Mouse (Mus musculus) heart, embryonic 15.5 days (tissue): ENCODE data around the gene Ostn. TPM values are rescaled to one million over a fixed set of nuclear protein-coding genes. Genes with fewer than 3 reads are reported as not detected.
"Not testable (repeated sequence)": the region's sequence is repeated elsewhere in the genome, so short reads cannot be mapped to it uniquely, and the experiment has no call there.

ENCODE experiments used
- ATAC-seq: fragments of 200-750 bp; cut with Nextera tagmentation; replicated peaks from 2 replicates; pipeline ENCODE4 v1.8.0; 2017; ENCODE audit warnings: low read depth, moderate TSS enrichment; ENCODE audit not compliant: insufficient number of reproducible peaks, insufficient read depth, low FRiP score
- H3K27ac ChIP-seq: fragments of 300-500 bp; sonication (generic); 2 replicates; pipeline ENCODE4 v1.5.1; 2015; ENCODE audit warnings: mild to moderate bottlenecking, inconsistent platforms
- H3K27me3 ChIP-seq: fragments of 300-500 bp; sonication (generic); 2 replicates; pipeline ENCODE4 v1.6.1; 2015; ENCODE audit warnings: inconsistent platforms
- H3K36me3 ChIP-seq: fragments of 300-500 bp; sonication (generic); 2 replicates; pipeline ENCODE4 v1.6.1; 2015; ENCODE audit warnings: mild to moderate bottlenecking, inconsistent platforms
- H3K4me1 ChIP-seq: fragments of 300-500 bp; sonication (generic); replicated peaks from 2 replicates; pipeline ENCODE4 v1.6.1; 2015; ENCODE audit warnings: inconsistent platforms
- H3K4me2 ChIP-seq: fragments of 300-500 bp; sonication (generic); 2 replicates; pipeline ENCODE4 v1.6.1; 2015; ENCODE audit warnings: inconsistent platforms, mild to moderate bottlenecking, moderate library complexity
- H3K4me3 ChIP-seq: fragments of 300-500 bp; sonication (generic); 2 replicates; pipeline ENCODE4 v1.5.1; 2015; ENCODE audit warnings: mild to moderate bottlenecking, inconsistent platforms
- H3K9ac ChIP-seq: fragments of 300-500 bp; sonication (generic); 2 replicates; pipeline ENCODE4 v1.6.1; 2015; ENCODE audit warnings: mild to moderate bottlenecking, inconsistent platforms
- H3K9me3 ChIP-seq: fragments of 300-500 bp; sonication (generic); replicated peaks from 2 replicates; pipeline ENCODE4 v1.6.1; 2016; ENCODE audit warnings: inconsistent platforms
- WGBS: fragments of 180-500 bp; shearing (Covaris S2); methylation state at CpG from one replicate; pipeline ENCODE4 v1.1.7; 2015; ENCODE audit warnings: mixed read lengths; 5-methylcytosine and 5-hydroxymethylcytosine counted together
- polyA plus RNA-seq: library from polyadenylated mRNA; unstranded; fragments of >200 nt; fragmentation: Nextera tagmentation; extraction: Ambion mirVana; gene quantifications from 2 replicates; pipeline ENCODE4 v1.2.1, GENCODE M21; 2015

Gene Ostn
- polyA plus RNA-seq = not detected in 2 replicates

DNA sequence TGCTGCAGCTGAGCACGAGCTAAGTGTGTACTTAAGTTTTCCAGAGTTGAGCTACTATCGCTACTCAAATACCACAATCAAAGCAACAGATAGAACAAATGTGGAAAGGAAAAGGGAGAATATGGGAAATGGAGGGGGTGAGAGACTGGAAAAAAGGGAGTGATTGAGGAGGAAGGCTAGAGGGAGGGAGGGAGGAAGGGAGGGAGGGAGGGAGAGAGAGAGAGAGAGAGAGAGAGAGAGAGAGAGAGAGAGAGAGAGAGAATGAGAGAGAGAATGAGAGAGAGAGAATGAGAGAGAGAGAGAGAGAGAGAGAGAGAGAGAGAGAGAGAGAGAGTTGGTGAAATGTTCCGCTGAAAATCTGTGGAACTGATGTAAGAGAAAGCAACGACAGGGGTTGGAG lies at the start of gene Ostn:
TSS of gene Ostn (plus strand) at position 301 of the 400 bp plus-strand sequence.
- 58% methylated on average over 4 of the region's 4 CpGs for WGBS
- not testable (repeated sequence) for H3K9ac ChIP-seq, H3K27me3 ChIP-seq, H3K4me1 ChIP-seq, H3K27ac ChIP-seq, ATAC-seq, H3K4me3 ChIP-seq, H3K4me2 ChIP-seq, H3K36me3 ChIP-seq, H3K9me3 ChIP-seq

DNA sequence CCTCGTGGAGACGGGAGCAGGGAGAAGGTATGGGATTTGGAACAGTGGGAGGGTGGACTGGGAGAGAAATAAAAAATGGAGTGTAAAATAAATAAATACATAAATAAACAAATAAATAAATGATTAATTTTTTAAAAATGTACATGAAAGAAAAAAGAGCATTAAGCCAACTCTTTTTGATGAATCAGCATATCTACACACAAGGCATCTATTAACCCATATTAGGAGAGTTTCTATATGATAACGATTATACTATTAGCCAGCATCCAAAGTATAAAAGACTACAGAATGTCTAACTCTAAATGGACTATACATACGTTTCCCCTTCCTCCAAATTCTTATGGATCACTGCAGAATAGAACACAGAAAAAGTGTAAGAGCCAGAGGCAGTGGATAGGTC lies 38.5 kb upstream of the Ostn start:
- Histone ChIP-seq H3K9ac (no peak overlapping the region), H3K4me3 (no peak overlapping the region), H3K4me1 (no peaks in the 10 kb centered on the region), H3K27ac (no peak overlapping the region), H3K36me3 (no peaks in the 10 kb centered on the region), H3K27me3 (no peaks in the 10 kb centered on the region), H3K4me2 (no peak overlapping the region), H3K9me3 (no peaks in the 10 kb centered on the region)
- WGBS = 66% methylated on average over 4 of the region's 4 CpGs
- no peak for ATAC-seq

DNA sequence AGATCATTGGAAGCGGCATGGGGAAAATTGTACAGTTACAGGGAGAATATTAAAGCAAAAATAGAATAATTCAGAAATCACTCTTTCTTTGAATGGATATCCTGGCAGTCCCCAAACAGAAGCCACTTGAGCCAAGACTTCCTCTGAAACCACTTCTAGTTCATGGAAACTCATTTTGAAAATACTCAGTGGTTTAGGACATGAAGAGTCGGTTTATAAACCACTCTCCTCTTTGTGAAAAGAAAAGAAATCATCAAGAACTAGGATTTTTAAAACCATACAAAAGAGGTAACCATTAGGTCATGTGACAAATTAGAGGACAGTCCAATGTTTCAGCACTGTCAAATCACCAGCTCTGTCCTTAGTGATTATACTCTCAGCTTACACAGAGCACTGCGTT lies 19.9 kb upstream of the Ostn start:
- H3K36me3 ChIP-seq = no peaks in the 10 kb centered on the region
- ATAC-seq = no peak
- H3K4me2 ChIP-seq = no peak overlapping the region
- no peak overlapping the region for H3K27ac ChIP-seq
- H3K27me3 ChIP-seq = no peaks in the 10 kb centered on the region
- no peak overlapping the region for H3K9ac ChIP-seq
- no peaks in the 10 kb centered on the region for H3K4me1 ChIP-seq
- 78% methylated on average over 3 of the region's 3 CpGs for WGBS
- H3K9me3 ChIP-seq = no peaks in the 10 kb centered on the region
- no peak overlapping the region for H3K4me3 ChIP-seq

DNA sequence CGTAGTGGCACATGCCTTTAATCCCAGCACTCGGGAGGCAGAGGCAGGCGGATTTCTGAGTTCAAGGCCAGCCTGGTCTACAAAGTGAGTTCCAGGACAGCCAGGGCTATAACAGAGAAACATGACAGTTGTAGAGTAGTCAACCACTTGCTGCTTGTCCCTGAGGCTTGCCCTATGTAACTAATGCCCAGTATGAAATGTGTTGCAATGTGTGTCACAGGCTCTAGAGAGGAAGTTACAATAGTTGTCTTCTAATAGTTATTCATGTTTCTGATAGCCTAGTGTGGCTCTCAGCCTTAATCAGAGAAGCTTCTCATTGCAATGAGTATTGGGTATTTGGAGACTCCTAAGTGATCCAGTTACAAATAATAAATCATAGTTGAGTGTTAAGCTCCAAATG lies 10.8 kb upstream of the Ostn start:
- 89% methylated on average over 3 of the region's 3 CpGs for WGBS
- no peaks in the 10 kb centered on the region for H3K9me3 ChIP-seq

DNA sequence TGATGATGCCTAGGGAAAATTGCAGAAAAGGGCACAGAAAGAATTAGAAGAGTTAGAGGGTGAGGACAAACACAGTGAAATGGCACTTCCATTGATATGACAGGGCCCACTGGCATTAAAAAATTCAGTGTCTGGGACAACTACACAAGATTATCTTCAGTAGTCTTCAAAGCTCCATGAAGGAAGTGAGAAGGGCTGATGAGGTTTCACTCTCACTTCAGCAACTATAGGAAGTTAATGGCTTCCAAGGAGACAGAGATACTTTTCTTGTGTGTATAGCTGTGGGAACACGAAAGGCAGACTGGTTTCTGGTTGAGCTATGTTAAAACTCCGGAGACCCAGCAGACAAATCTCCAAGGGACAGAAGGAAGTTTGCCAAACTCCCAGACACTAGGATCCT lies 10.4 kb upstream of the Ostn start:
- H3K4me2 ChIP-seq = no peak overlapping the region
- 64% methylated on average over 2 of the region's 2 CpGs for WGBS
- H3K36me3 ChIP-seq = no peaks in the 10 kb centered on the region
- H3K9ac ChIP-seq = no peak overlapping the region
- H3K4me1 ChIP-seq = no peaks in the 10 kb centered on the region
- no peaks in the 10 kb centered on the region for H3K27me3 ChIP-seq
- H3K9me3 ChIP-seq = no peaks in the 10 kb centered on the region
- H3K27ac ChIP-seq = no peak overlapping the region
- no peak overlapping the region for H3K4me3 ChIP-seq
- ATAC-seq = no peak

More for the DNA sequence above, 10.8 kb upstream of the Ostn start:
- Histone ChIP-seq H3K36me3 (no peaks in the 10 kb centered on the region), H3K4me2 (no peak overlapping the region), H3K4me3 (no peak overlapping the region), H3K4me1 (no peaks in the 10 kb centered on the region), H3K27me3 (no peaks in the 10 kb centered on the region), H3K9ac (no peak overlapping the region), H3K27ac (no peak overlapping the region)
- ATAC-seq = no peak

DNA sequence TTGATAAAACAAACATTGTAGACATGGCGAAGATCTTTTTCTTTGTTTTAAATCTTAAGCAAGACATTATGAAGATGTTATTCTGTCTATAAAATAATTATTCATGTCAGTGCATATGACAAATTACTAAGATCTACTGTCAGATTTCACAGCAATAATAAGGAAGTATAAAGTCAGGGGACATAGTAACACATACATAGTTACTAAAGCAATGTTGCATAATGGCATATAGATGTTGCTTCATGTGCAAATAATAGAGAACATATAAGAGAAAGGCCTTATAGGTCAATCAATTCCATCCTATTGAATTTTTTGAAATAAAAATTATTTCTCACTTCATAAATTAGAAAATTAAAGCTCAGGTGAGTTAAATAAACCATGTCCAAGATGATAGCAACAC lies 11.8 kb downstream of the Ostn start:
- Histone ChIP-seq H3K9ac (no peak overlapping the region), H3K4me3 (no peak overlapping the region), H3K9me3 (no peaks in the 10 kb centered on the region), H3K36me3 (no peaks in the 10 kb centered on the region), H3K4me2 (no peak overlapping the region), H3K27me3 (no peaks in the 10 kb centered on the region), H3K4me1 (no peaks in the 10 kb centered on the region), H3K27ac (no peak overlapping the region)
- 80% methylated on average over 1 of the region's 1 CpGs for WGBS
- ATAC-seq = no peak

DNA sequence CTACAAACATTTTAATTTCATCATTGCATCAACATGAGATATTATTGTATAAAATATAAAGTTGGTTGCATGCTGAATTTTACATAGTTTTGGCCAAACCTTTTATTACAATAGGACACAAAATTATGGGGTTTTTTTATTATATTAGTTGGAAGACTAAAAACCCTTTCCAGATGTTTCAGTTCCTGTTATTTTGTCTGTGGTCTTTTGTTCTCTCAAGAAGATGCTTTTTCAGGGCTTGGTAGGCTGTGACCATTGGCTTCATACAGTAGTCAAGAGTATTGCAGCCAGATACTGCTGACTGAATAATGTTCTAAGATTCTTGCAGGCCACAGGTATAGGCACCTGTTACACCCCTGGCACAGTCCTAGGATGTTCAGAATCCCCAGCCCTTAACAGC lies 14.8 kb downstream of the Ostn start:
- no peaks in the 10 kb centered on the region for H3K36me3 ChIP-seq
- no peak overlapping the region for H3K27ac ChIP-seq
- H3K4me1 ChIP-seq = no peaks in the 10 kb centered on the region
- no peaks in the 10 kb centered on the region for H3K9me3 ChIP-seq
- H3K4me2 ChIP-seq = no peak overlapping the region
- no peak for ATAC-seq
- no peak overlapping the region for H3K9ac ChIP-seq
- no peak overlapping the region for H3K4me3 ChIP-seq
- no peaks in the 10 kb centered on the region for H3K27me3 ChIP-seq

DNA sequence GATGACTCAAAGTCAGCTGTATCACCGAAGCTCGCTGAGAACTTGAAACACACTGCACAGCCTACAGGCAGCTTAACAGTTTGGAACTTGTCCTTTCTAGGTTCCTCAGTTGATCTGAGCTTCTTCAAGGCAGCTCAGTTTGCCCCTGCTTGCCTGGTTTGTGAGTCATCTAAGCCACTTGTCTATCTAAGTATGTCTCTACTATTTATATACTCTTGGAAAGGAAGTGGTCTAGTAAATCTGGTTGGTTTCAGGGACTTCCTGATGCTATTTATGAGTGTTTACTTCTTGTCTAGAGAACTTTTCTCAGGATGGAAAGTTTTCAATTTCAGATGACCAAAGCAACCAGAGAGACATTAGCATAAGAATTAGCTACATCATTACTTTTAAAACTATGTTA lies 19.2 kb downstream of the Ostn start:
- no peak overlapping the region for H3K27ac ChIP-seq
- no peak overlapping the region for H3K9ac ChIP-seq
- WGBS = 84% methylated on average over 2 of the region's 2 CpGs
- H3K9me3 ChIP-seq = no peaks in the 10 kb centered on the region
- no peak overlapping the region for H3K4me2 ChIP-seq
- no peaks in the 10 kb centered on the region for H3K27me3 ChIP-seq
- H3K4me1 ChIP-seq = no peaks in the 10 kb centered on the region
- H3K36me3 ChIP-seq = no peaks in the 10 kb centered on the region
- ATAC-seq = no peak
- H3K4me3 ChIP-seq = no peak overlapping the region

DNA sequence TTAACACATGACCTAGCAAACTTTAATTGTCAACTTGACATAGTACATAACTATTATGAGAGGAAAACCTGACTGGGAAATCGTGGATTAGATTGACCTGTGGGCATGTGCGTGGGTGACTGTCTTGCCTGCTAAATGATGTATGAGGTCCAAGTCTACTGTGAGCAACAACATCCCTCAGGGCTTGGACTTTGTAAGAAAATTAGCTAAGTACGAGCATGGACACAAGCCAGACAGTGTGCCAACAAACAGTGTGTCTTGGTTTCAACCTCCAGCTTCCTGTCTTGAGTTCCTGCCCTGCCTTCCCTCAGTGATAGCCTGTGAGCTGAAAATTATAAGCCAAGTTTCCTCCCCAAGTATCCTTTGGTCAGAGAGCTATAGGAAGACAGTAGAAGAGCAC lies 40.2 kb downstream of the Ostn start:
- 63% methylated on average over 3 of the region's 3 CpGs for WGBS
- Histone ChIP-seq H3K27me3 (no peaks in the 10 kb centered on the region), H3K9me3 (no peaks in the 10 kb centered on the region), H3K4me3 (no peak overlapping the region), H3K9ac (no peak overlapping the region), H3K4me2 (no peak overlapping the region), H3K27ac (no peak overlapping the region), H3K36me3 (no peaks in the 10 kb centered on the region), H3K4me1 (no peaks in the 10 kb centered on the region)
- no peak for ATAC-seq

DNA sequence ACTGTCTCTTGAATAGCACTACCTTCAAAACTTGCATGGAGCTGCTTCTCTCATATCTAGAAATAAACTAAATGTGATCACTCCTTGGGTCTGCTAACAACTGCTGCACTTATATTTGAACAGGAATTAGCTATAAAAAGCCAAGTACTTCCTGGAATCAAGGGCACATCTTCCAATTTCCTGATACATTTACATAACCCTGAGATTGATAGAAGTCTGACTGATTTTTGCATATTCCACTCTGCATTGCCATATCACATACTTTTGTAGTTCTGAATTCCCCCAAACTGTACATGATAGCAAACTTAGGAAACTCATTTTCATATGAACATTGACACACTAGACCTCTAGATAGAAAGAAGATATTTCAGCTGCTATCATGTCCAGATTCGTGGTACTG lies 41.1 kb downstream of the Ostn start:
- no peak for ATAC-seq
- no peaks in the 10 kb centered on the region for H3K36me3 ChIP-seq
- no peaks in the 10 kb centered on the region for H3K4me1 ChIP-seq
- H3K9ac ChIP-seq = no peak overlapping the region
- H3K27me3 ChIP-seq = no peaks in the 10 kb centered on the region
- H3K9me3 ChIP-seq = no peaks in the 10 kb centered on the region
- H3K4me2 ChIP-seq = no peak overlapping the region
- WGBS = 69% methylated on average over 1 of the region's 1 CpGs
- H3K4me3 ChIP-seq = no peak overlapping the region
- no peak overlapping the region for H3K27ac ChIP-seq

DNA sequence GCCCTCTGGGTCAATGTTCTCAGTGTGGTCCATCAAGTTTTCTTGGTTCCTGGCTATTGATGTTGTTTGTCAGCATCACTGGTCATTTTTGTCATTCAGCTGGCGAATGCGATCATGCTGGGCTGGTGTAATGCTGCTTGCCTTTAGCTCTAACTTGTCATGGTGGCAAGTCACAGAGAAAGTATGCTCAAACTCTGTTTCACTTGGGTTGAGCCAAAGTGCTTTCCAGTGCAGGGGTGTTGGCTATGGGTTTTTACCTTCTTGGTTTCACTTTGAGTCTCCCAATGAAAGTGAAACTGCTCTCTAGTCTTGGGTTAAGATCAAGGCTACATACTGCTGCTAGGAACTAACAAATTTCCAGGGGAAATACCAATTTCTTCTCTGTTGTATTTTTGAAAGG lies 41.9 kb downstream of the Ostn start:
- Histone ChIP-seq H3K9me3 (no peaks in the 10 kb centered on the region), H3K9ac (no peak overlapping the region), H3K4me1 (no peaks in the 10 kb centered on the region), H3K36me3 (no peaks in the 10 kb centered on the region), H3K27me3 (no peaks in the 10 kb centered on the region), H3K4me3 (no peak overlapping the region), H3K4me2 (no peak overlapping the region), H3K27ac (no peak overlapping the region)
- 89% methylated on average over 2 of the region's 2 CpGs for WGBS
- no peak for ATAC-seq

DNA sequence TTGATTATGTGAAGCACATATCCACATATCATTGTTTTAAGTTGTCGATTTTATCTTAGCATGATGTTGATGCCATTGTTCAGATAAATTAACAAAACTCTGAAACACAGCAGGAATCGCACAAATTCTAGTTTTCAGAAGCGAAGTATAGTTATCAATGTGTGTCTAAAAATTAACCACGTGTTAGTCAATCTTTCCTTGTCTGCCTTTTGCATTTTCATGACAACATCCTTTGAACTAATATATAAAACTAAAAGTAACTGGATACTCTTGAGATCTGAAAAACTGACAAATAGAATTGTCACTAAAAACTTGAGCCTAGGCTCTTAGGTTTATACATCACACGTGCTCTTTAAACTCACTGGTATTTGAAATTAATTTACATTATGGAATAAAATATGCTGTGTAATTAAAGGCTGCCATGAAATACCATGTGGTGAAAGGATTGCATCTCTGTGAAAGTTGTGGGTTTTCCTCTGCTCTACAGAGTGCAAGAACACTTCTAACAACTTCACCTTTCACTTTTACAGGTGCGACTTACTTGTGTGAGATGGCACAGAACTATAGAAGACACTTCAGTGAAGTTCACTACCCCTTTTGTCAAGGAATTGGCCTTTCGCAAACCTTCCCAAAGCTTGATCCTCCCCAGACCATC lies 42.7 kb downstream of the Ostn start:
- no peaks in the 10 kb centered on the region for H3K36me3 ChIP-seq
- WGBS = 83% methylated on average over 7 of the region's 7 CpGs
- H3K9me3 ChIP-seq = no peaks in the 10 kb centered on the region
- H3K9ac ChIP-seq = no peak overlapping the region
- ATAC-seq = no peak
- H3K4me3 ChIP-seq = no peak overlapping the region
- no peaks in the 10 kb centered on the region for H3K4me1 ChIP-seq
- H3K27ac ChIP-seq = no peak overlapping the region
- H3K4me2 ChIP-seq = no peak overlapping the region
- H3K27me3 ChIP-seq = no peaks in the 10 kb centered on the region
